Mouse (Mus musculus): ENCODE data around the gene Atp2b1. TPM values are rescaled to one million over a fixed set of nuclear protein-coding genes. Genes with fewer than 3 reads are reported as not detected.

Atp2b1 gene
- total and polyA plus RNA-seq, 3 experiments = 25.0 to 41.7 (median 31.7) TPM

DNA sequence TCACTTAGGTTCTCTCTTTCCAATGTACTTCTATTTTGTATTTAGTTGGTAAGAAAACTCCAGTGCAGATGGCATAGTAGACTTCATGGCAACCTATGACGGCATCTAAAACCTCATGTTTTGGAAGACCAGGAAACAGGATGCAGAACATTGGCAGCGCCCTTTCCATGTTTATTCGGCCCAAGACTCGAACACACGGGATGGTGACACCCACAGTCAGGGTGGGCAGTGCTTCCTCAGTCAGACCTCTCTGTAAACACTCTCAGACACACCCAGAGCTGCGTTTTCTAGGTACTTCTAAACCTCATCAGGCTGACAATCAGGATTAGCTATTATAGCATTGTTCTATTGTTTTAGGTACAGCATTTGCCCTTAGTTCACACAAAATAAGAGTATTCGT, 146.4 kb downstream of the Atp2b1 start:
- Histone ChIP-seq H3K4me1 (ENCODE audit: control insufficient read depth in 1 of 2, insufficient read depth in 2 of 2) (peaks cover 0 to 5% of the 10 kb centered on the region in 2 experiments; a peak in 1 of 4 replicates), H3K79me2 (replicated peaks; ENCODE audit: control insufficient read depth, extremely low read depth, insufficient read depth, poor library complexity, severe bottlenecking) (no peaks in the 10 kb centered on the region), H3K36me3 (replicated peaks in 1 of 2; ENCODE audit: control insufficient read depth in 1 of 2, insufficient read depth in 1 of 2, low read length in 1 of 2) (no peaks in the 10 kb centered on the region), H3K9me3 (replicated peaks; ENCODE audit: low read length) (no peaks in the 10 kb centered on the region), H3K4me2 (ENCODE audit: insufficient read depth, low read depth, poor library complexity, severe bottlenecking) (no peak overlapping the region), H3K27me3 (replicated peaks) (no peaks in the 10 kb centered on the region), H3K27ac (ENCODE audit: insufficient read depth, low read depth) (no peak overlapping the region), H3K4me3 (replicated peaks in 1 of 3; ENCODE audit: low read depth in 2 of 3, low read length in 2 of 3, poor library complexity in 1 of 3) (no peak overlapping the region), H3K9ac (ENCODE audit: insufficient read depth, low read depth) (no peak overlapping the region)
- TF ChIP-seq USF2 (conservative IDR thresholded peaks at IDR 0.05; ENCODE audit: low read depth, low read length) = no peak
- TF ChIP-seq RAD21 (IDR thresholded peaks at IDR 0.05; ENCODE audit: low read depth, low read length) = no peak
- no peak for TF ChIP-seq CTCF (conservative IDR thresholded peaks at IDR 0.05 in 1 of 2, IDR thresholded peaks at IDR 0.05 in 1 of 2; ENCODE audit: low read depth in 2 of 2, low read length in 2 of 2)
- TF ChIP-seq CHD2 (IDR thresholded peaks at IDR 0.05; ENCODE audit: low read length) = no peak
- no peak for TF ChIP-seq MEF2A (IDR thresholded peaks at IDR 0.05; ENCODE audit: borderline replicate concordance, low read depth, low read length)
- no peak for TF ChIP-seq USF1 (IDR thresholded peaks at IDR 0.05; ENCODE audit: low read depth, low read length)
- no peak for TF ChIP-seq POLR2A (IDR thresholded peaks at IDR 0.05; ENCODE audit: low read depth, low read length)
- no peak for TF ChIP-seq KAT2A (IDR thresholded peaks at IDR 0.05; ENCODE audit: insufficient replicate concordance, low read length)
- no peak for TF ChIP-seq ZKSCAN1 (IDR thresholded peaks at IDR 0.05; ENCODE audit: borderline replicate concordance, low read depth, low read length)
- TF ChIP-seq SIN3A (IDR thresholded peaks at IDR 0.05; ENCODE audit: low read length) = no peak
- no peak for TF ChIP-seq E2F4 (IDR thresholded peaks at IDR 0.05; ENCODE audit: insufficient replicate concordance, low read depth, low read length)
- TF ChIP-seq ETS1 (conservative IDR thresholded peaks at IDR 0.05; ENCODE audit: low read depth, low read length) = no peak
- TF ChIP-seq CHD1 (IDR thresholded peaks at IDR 0.05; ENCODE audit: low read depth, low read length) = no peak
- TF ChIP-seq BHLHE40 (IDR thresholded peaks at IDR 0.05; ENCODE audit: low read depth, low read length) = no peak
- TF ChIP-seq TCF12 (IDR thresholded peaks at IDR 0.05; ENCODE audit: low read depth, low read length) = no peak
- TF ChIP-seq ELF1 (IDR thresholded peaks at IDR 0.05; ENCODE audit: low read depth, low read length) = no peak
- TF ChIP-seq MAZ (IDR thresholded peaks at IDR 0.05; ENCODE audit: low read depth, low read length) = no peak
- DNase-seq (ENCODE audit: extremely low read depth) = no peak
- dilution Hi-C loops (cut with MboI; ENCODE audit: extremely low pct_ligation_motif_present, extremely low pct_unique_long_range_greater_than_20kb, low sequenced_read_pairs) (no loop called here), in situ Hi-C loops (cut with MboI; ENCODE audit: low pct_ligation_motif_present, low pct_unique_long_range_greater_than_20kb, low sequenced_read_pairs) (no loop called here)

GRCm38 (mm10) chr10:99061418-99061817, 147.2 kb downstream of the Atp2b1 start:
- no peak for DNase-seq (ENCODE audit: extremely low read depth)
- in situ Hi-C loops (cut with MboI; ENCODE audit: low pct_ligation_motif_present, low pct_unique_long_range_greater_than_20kb, low sequenced_read_pairs) = no loop called here
- Histone ChIP-seq H3K9me3 (replicated peaks; ENCODE audit: low read length) (no peaks in the 10 kb centered on the region), H3K4me1 (ENCODE audit: control insufficient read depth in 1 of 2, insufficient read depth in 2 of 2) (peaks cover 0 to 5% of the 10 kb centered on the region in 2 experiments; a peak in 1 of 4 replicates), H3K27me3 (replicated peaks) (no peaks in the 10 kb centered on the region), H3K27ac (ENCODE audit: insufficient read depth, low read depth) (no peak overlapping the region), H3K4me2 (ENCODE audit: insufficient read depth, low read depth, poor library complexity, severe bottlenecking) (no peak overlapping the region), H3K36me3 (replicated peaks in 1 of 2; ENCODE audit: control insufficient read depth in 1 of 2, insufficient read depth in 1 of 2, low read length in 1 of 2) (no peaks in the 10 kb centered on the region), H3K9ac (ENCODE audit: insufficient read depth, low read depth) (no peak overlapping the region), H3K79me2 (replicated peaks; ENCODE audit: control insufficient read depth, extremely low read depth, insufficient read depth, poor library complexity, severe bottlenecking) (no peaks in the 10 kb centered on the region), H3K4me3 (replicated peaks in 1 of 3; ENCODE audit: low read depth in 2 of 3, low read length in 2 of 3, poor library complexity in 1 of 3) (no peak overlapping the region)
- no peak for TF ChIP-seq UBTF (IDR thresholded peaks at IDR 0.05; ENCODE audit: low read depth, low read length)
- TF ChIP-seq CHD2 (IDR thresholded peaks at IDR 0.05; ENCODE audit: low read length) = no peak
- no peak for TF ChIP-seq TBP (conservative IDR thresholded peaks at IDR 0.05; ENCODE audit: low read depth, low read length)
- no peak for TF ChIP-seq RAD21 (IDR thresholded peaks at IDR 0.05; ENCODE audit: low read depth, low read length)
- TF ChIP-seq JUND (conservative IDR thresholded peaks at IDR 0.05; ENCODE audit: low read depth, low read length) = no peak
- TF ChIP-seq CTCF (conservative IDR thresholded peaks at IDR 0.05 in 1 of 2, IDR thresholded peaks at IDR 0.05 in 1 of 2; ENCODE audit: low read depth in 2 of 2, low read length in 2 of 2) = no peak
- no peak for TF ChIP-seq ELF1 (IDR thresholded peaks at IDR 0.05; ENCODE audit: low read depth, low read length)
- TF ChIP-seq ETS1 (conservative IDR thresholded peaks at IDR 0.05; ENCODE audit: low read depth, low read length) = no peak
- TF ChIP-seq ZKSCAN1 (IDR thresholded peaks at IDR 0.05; ENCODE audit: borderline replicate concordance, low read depth, low read length) = no peak
- TF ChIP-seq USF2 (conservative IDR thresholded peaks at IDR 0.05; ENCODE audit: low read depth, low read length) = no peak
- TF ChIP-seq MAX (IDR thresholded peaks at IDR 0.05; ENCODE audit: low read length) = no peak
- no peak for TF ChIP-seq MEF2A (IDR thresholded peaks at IDR 0.05; ENCODE audit: borderline replicate concordance, low read depth, low read length)
- no peak for TF ChIP-seq EP300 (IDR thresholded peaks at IDR 0.05; ENCODE audit: low read length)
- TF ChIP-seq KAT2A (IDR thresholded peaks at IDR 0.05; ENCODE audit: insufficient replicate concordance, low read length) = no peak
- TF ChIP-seq JUN (IDR thresholded peaks at IDR 0.05; ENCODE audit: insufficient read depth, low read depth, low read length) = no peak
- dilution Hi-C loops (cut with MboI; ENCODE audit: extremely low pct_ligation_motif_present, extremely low pct_unique_long_range_greater_than_20kb, low sequenced_read_pairs) = no loop called here

Data from CH12.LX (cell line).